33 mouse cellular contexts compared by ENCODE assay signal in genomic region chr16:15349381-15349780, GRCm38 (mm10). TPM values are rescaled to one million over a fixed set of nuclear protein-coding genes. Genes with fewer than 3 reads are reported as not detected.
"Had no signal": no experiment of that assay in that cellular context is flagged by ENCODE, and none has a peak within 500 bp of the region (broad histone marks: within the 10 kb centered on the region; RNA-seq: fewer than 3 reads in every experiment).

No protein-coding gene starts in this region.

- H3K36me3 ChIP-seq: heart, embryonic 10.5 days; heart, embryonic 12.5 days; hindbrain, embryonic 10.5 days; hindbrain, embryonic 13.5 days; hindbrain, embryonic 15.5 days; kidney, embryonic 15.5 days; limb, embryonic 12.5 days; limb, embryonic 15.5 days; liver, embryonic 13.5 days; liver, embryonic 15.5 days had no signal

- H3K4me2 ChIP-seq: heart, embryonic 12.5 days; hindbrain, embryonic 13.5 days; hindbrain, embryonic 15.5 days; kidney, embryonic 15.5 days; limb, embryonic 12.5 days; limb, embryonic 15.5 days; liver, embryonic 13.5 days; liver, embryonic 15.5 days had no signal

- H3K9ac ChIP-seq: heart, embryonic 12.5 days; hindbrain, embryonic 13.5 days; hindbrain, embryonic 15.5 days; kidney, embryonic 15.5 days; limb, embryonic 12.5 days; limb, embryonic 15.5 days; liver, embryonic 13.5 days; liver, embryonic 15.5 days; liver, postnatal 0 days had no signal

- H3K4me3 ChIP-seq: gastrocnemius, adult 2 months; heart, embryonic 10.5 days; heart, embryonic 12.5 days; hindbrain, embryonic 10.5 days; hindbrain, embryonic 13.5 days; hindbrain, embryonic 15.5 days; kidney, embryonic 15.5 days; limb, embryonic 12.5 days; limb, embryonic 15.5 days; liver, embryonic 13.5 days; liver, embryonic 15.5 days had no signal

- H3K27me3 ChIP-seq: heart, embryonic 12.5 days; hindbrain, embryonic 13.5 days; hindbrain, embryonic 15.5 days; kidney, embryonic 15.5 days; limb, embryonic 12.5 days; limb, embryonic 15.5 days; liver, embryonic 13.5 days; liver, embryonic 15.5 days had no signal

- DNase-seq: gastrocnemius, adult 2 months; gastrocnemius, postnatal 10 days; gastrocnemius, postnatal 25 days; heart, adult 18-20 months; heart, postnatal 10 days; heart, postnatal 4 days; kidney, adult 11 months; kidney, adult 2 months; kidney, adult 9 months; kidney, postnatal 14 days; kidney, postnatal 36 days; layer of hippocampus, adult 9-11 months; layer of hippocampus, postnatal 36 days; left cerebral cortex, postnatal 4 days; liver, embryonic 13.5 days; liver, postnatal 0 days had no signal

- H3K4me1 ChIP-seq: heart, embryonic 10.5 days; hindbrain, embryonic 10.5 days; hindbrain, embryonic 13.5 days; hindbrain, embryonic 15.5 days; kidney, embryonic 15.5 days; limb, embryonic 12.5 days; limb, embryonic 15.5 days; liver, embryonic 13.5 days; liver, embryonic 15.5 days had no signal

- ATAC-seq: hindbrain, postnatal 0 days; intestine, embryonic 16.5 days; liver, postnatal 0 days had no signal

- H3K27ac ChIP-seq: gastrocnemius, adult 2 months; heart, embryonic 10.5 days; hindbrain, embryonic 10.5 days; hindbrain, embryonic 13.5 days; hindbrain, embryonic 15.5 days; hindbrain, postnatal 0 days; kidney, embryonic 15.5 days; kidney, postnatal 0 days; limb, embryonic 12.5 days; limb, embryonic 15.5 days; liver, embryonic 13.5 days; liver, embryonic 15.5 days had no signal

- H3K9me3 ChIP-seq: heart, embryonic 10.5 days; heart, embryonic 12.5 days; hindbrain, embryonic 10.5 days; hindbrain, embryonic 13.5 days; hindbrain, embryonic 15.5 days; kidney, embryonic 15.5 days; limb, embryonic 12.5 days; limb, embryonic 15.5 days; liver, embryonic 13.5 days; liver, embryonic 15.5 days had no signal

RNA-seq across cellular contexts. Expression of gene Gm21897, which starts 32.1 kb away (rescaled TPM):
- polyA plus RNA-seq: heart, embryonic 10.5 days; heart, embryonic 12.5 days; heart, embryonic 14.5 days; heart, embryonic 16.5 days; hindbrain, embryonic 10.5 days; hindbrain, embryonic 13.5 days; hindbrain, embryonic 15.5 days; hindbrain, postnatal 0 days; intestine, embryonic 14.5 days; intestine, embryonic 16.5 days; kidney, adult 2 months; kidney, embryonic 15.5 days; kidney, postnatal 0 days; large intestine, adult 2 months; limb, embryonic 12.5 days; limb, embryonic 15.5 days; liver, adult 2 months; liver, embryonic 13.5 days; liver, embryonic 15.5 days; liver, postnatal 0 days had no signal
